Mouse (Mus musculus): Measurements from ENCODE around the gene Aasdh.

- no peak for TF ChIP-seq CTCF (IDR thresholded peaks at IDR 0.05; ENCODE audit: low read depth)
- TF ChIP-seq EP300 (IDR thresholded peaks at IDR 0.05; ENCODE audit: low read depth) = no peak
Measured at GRCm38 (mm10) chr5:76945678-76946033, 40.3 kb upstream of the Aasdh start.

Data from heart, postnatal 0 days (tissue).